Mouse (Mus musculus): Measurements from ENCODE around the gene D10Wsu102e. TPM values are rescaled to one million over a fixed set of nuclear protein-coding genes. Genes with fewer than 3 reads are reported as not detected.

Gene D10Wsu102e
- polyA plus RNA-seq, 1 experiment: 8.9 TPM

- Histone ChIP-seq H3K36me3 (ENCODE audit: control insufficient read depth, insufficient read depth, low read length, poor library complexity, severe bottlenecking) (peaks cover 66% of the 10 kb centered on the region), H3K27ac (ENCODE audit: insufficient read depth, low read length) (no peak overlapping the region), H3K4me3 (ENCODE audit: low read depth, low read length) (no peak overlapping the region), H3K9me3 (replicated peaks; ENCODE audit: control insufficient read depth, insufficient read depth, low read length, poor library complexity, severe bottlenecking) (peaks cover 93% of the 10 kb centered on the region), H3K9ac (ENCODE audit: low read depth, poor library complexity, severe bottlenecking) (no peak overlapping the region), H3K4me1 (ENCODE audit: control insufficient read depth, insufficient read depth, low read length) (no peaks in the 10 kb centered on the region), H3K27me3 (ENCODE audit: control insufficient read depth, insufficient read depth, low read length, poor library complexity, severe bottlenecking) (no peaks in the 10 kb centered on the region)
- TF ChIP-seq CTCF (IDR thresholded peaks at IDR 0.05; ENCODE audit: low read depth, low read length) (no peak), POLR2A (IDR thresholded peaks at IDR 0.05; ENCODE audit: insufficient read depth, low read length) (no peak), EP300 (IDR thresholded peaks at IDR 0.05; ENCODE audit: insufficient read depth, low read depth, low read length) (no peak)
These were observed 17.1 kb downstream of the D10Wsu102e start for GRCm38 (mm10) chr10:83376911-83377682.

GRCm38 (mm10) chr10:83378083-83378833 lies 18.2 kb downstream of the D10Wsu102e start:
- no peaks in the 10 kb centered on the region for H3K4me1 ChIP-seq (ENCODE audit: control insufficient read depth, insufficient read depth, low read length)
- peaks cover 63% of the 10 kb centered on the region for H3K36me3 ChIP-seq (ENCODE audit: control insufficient read depth, insufficient read depth, low read length, poor library complexity, severe bottlenecking)
- H3K4me3 ChIP-seq (ENCODE audit: low read depth, low read length): no peak overlapping the region

GRCm38 (mm10) chr10:83380501-83380900 lies 20.5 kb downstream of the D10Wsu102e start:
- H3K27me3 ChIP-seq (ENCODE audit: control insufficient read depth, insufficient read depth, low read length, poor library complexity, severe bottlenecking): no peaks in the 10 kb centered on the region
- TF ChIP-seq EP300 (IDR thresholded peaks at IDR 0.05; ENCODE audit: insufficient read depth, low read depth, low read length) (no peak), POLR2A (IDR thresholded peaks at IDR 0.05; ENCODE audit: insufficient read depth, low read length) (no peak), CTCF (IDR thresholded peaks at IDR 0.05; ENCODE audit: low read depth, low read length) (no peak)
- peaks cover 62% of the 10 kb centered on the region for H3K36me3 ChIP-seq (ENCODE audit: control insufficient read depth, insufficient read depth, low read length, poor library complexity, severe bottlenecking)
- no peak overlapping the region for H3K9ac ChIP-seq (ENCODE audit: low read depth, poor library complexity, severe bottlenecking)
- no peak overlapping the region for H3K4me3 ChIP-seq (ENCODE audit: low read depth, low read length)
- no peak overlapping the region for H3K27ac ChIP-seq (ENCODE audit: insufficient read depth, low read length)
- peaks cover 97% of the 10 kb centered on the region for H3K9me3 ChIP-seq (replicated peaks; ENCODE audit: control insufficient read depth, insufficient read depth, low read length, poor library complexity, severe bottlenecking)
- H3K4me1 ChIP-seq (ENCODE audit: control insufficient read depth, insufficient read depth, low read length): no peaks in the 10 kb centered on the region

More at GRCm38 (mm10) chr10:83378083-83378833, 18.2 kb downstream of the D10Wsu102e start:
- Histone ChIP-seq H3K27me3 (ENCODE audit: control insufficient read depth, insufficient read depth, low read length, poor library complexity, severe bottlenecking) (no peaks in the 10 kb centered on the region), H3K9ac (ENCODE audit: low read depth, poor library complexity, severe bottlenecking) (no peak overlapping the region), H3K9me3 (replicated peaks; ENCODE audit: control insufficient read depth, insufficient read depth, low read length, poor library complexity, severe bottlenecking) (peaks cover 97% of the 10 kb centered on the region), H3K27ac (ENCODE audit: insufficient read depth, low read length) (no peak overlapping the region)
- TF ChIP-seq POLR2A (IDR thresholded peaks at IDR 0.05; ENCODE audit: insufficient read depth, low read length): no peak
- TF ChIP-seq EP300 (IDR thresholded peaks at IDR 0.05; ENCODE audit: insufficient read depth, low read depth, low read length): no peak
- no peak for TF ChIP-seq CTCF (IDR thresholded peaks at IDR 0.05; ENCODE audit: low read depth, low read length)

GRCm38 (mm10) chr10:83382528-83382927 lies 22.5 kb downstream of the D10Wsu102e start:
- Histone ChIP-seq H3K27me3 (ENCODE audit: control insufficient read depth, insufficient read depth, low read length, poor library complexity, severe bottlenecking) (no peaks in the 10 kb centered on the region), H3K4me3 (ENCODE audit: low read depth, low read length) (no peak overlapping the region), H3K27ac (ENCODE audit: insufficient read depth, low read length) (no peak overlapping the region), H3K9me3 (replicated peaks; ENCODE audit: control insufficient read depth, insufficient read depth, low read length, poor library complexity, severe bottlenecking) (peaks cover 84% of the 10 kb centered on the region), H3K4me1 (ENCODE audit: control insufficient read depth, insufficient read depth, low read length) (no peaks in the 10 kb centered on the region), H3K36me3 (ENCODE audit: control insufficient read depth, insufficient read depth, low read length, poor library complexity, severe bottlenecking) (peaks cover 59% of the 10 kb centered on the region), H3K9ac (ENCODE audit: low read depth, poor library complexity, severe bottlenecking) (no peak overlapping the region)
- TF ChIP-seq EP300 (IDR thresholded peaks at IDR 0.05; ENCODE audit: insufficient read depth, low read depth, low read length) (no peak), CTCF (IDR thresholded peaks at IDR 0.05; ENCODE audit: low read depth, low read length) (no peak), POLR2A (IDR thresholded peaks at IDR 0.05; ENCODE audit: insufficient read depth, low read length) (no peak)

GRCm38 (mm10) chr10:83382988-83383387 lies 23.0 kb downstream of the D10Wsu102e start:
- peaks cover 79% of the 10 kb centered on the region for H3K9me3 ChIP-seq (replicated peaks; ENCODE audit: control insufficient read depth, insufficient read depth, low read length, poor library complexity, severe bottlenecking)
- H3K27me3 ChIP-seq (ENCODE audit: control insufficient read depth, insufficient read depth, low read length, poor library complexity, severe bottlenecking): no peaks in the 10 kb centered on the region
- H3K4me1 ChIP-seq (ENCODE audit: control insufficient read depth, insufficient read depth, low read length): no peaks in the 10 kb centered on the region
- no peak overlapping the region for H3K9ac ChIP-seq (ENCODE audit: low read depth, poor library complexity, severe bottlenecking)
- TF ChIP-seq POLR2A (IDR thresholded peaks at IDR 0.05; ENCODE audit: insufficient read depth, low read length) (no peak), EP300 (IDR thresholded peaks at IDR 0.05; ENCODE audit: insufficient read depth, low read depth, low read length) (no peak), CTCF (IDR thresholded peaks at IDR 0.05; ENCODE audit: low read depth, low read length) (no peak)
- H3K4me3 ChIP-seq (ENCODE audit: low read depth, low read length): no peak overlapping the region
- H3K36me3 ChIP-seq (ENCODE audit: control insufficient read depth, insufficient read depth, low read length, poor library complexity, severe bottlenecking): peaks cover 54% of the 10 kb centered on the region
- H3K27ac ChIP-seq (ENCODE audit: insufficient read depth, low read length): no peak overlapping the region

GRCm38 (mm10) chr10:83383863-83384262 lies 23.8 kb downstream of the D10Wsu102e start:
- Histone ChIP-seq H3K9ac (ENCODE audit: low read depth, poor library complexity, severe bottlenecking) (no peak overlapping the region), H3K4me1 (ENCODE audit: control insufficient read depth, insufficient read depth, low read length) (no peaks in the 10 kb centered on the region), H3K9me3 (replicated peaks; ENCODE audit: control insufficient read depth, insufficient read depth, low read length, poor library complexity, severe bottlenecking) (peaks cover 71% of the 10 kb centered on the region), H3K27me3 (ENCODE audit: control insufficient read depth, insufficient read depth, low read length, poor library complexity, severe bottlenecking) (no peaks in the 10 kb centered on the region), H3K4me3 (ENCODE audit: low read depth, low read length) (no peak overlapping the region), H3K36me3 (ENCODE audit: control insufficient read depth, insufficient read depth, low read length, poor library complexity, severe bottlenecking) (peaks cover 46% of the 10 kb centered on the region), H3K27ac (ENCODE audit: insufficient read depth, low read length) (no peak overlapping the region)
- TF ChIP-seq CTCF (IDR thresholded peaks at IDR 0.05; ENCODE audit: low read depth, low read length) (no peak), EP300 (IDR thresholded peaks at IDR 0.05; ENCODE audit: insufficient read depth, low read depth, low read length) (no peak), POLR2A (IDR thresholded peaks at IDR 0.05; ENCODE audit: insufficient read depth, low read length) (no peak)

Data from ES-Bruce4 (cell line).